Mouse (Mus musculus): ENCODE measurements around the gene Twf1.

Gene Twf1

DNA sequence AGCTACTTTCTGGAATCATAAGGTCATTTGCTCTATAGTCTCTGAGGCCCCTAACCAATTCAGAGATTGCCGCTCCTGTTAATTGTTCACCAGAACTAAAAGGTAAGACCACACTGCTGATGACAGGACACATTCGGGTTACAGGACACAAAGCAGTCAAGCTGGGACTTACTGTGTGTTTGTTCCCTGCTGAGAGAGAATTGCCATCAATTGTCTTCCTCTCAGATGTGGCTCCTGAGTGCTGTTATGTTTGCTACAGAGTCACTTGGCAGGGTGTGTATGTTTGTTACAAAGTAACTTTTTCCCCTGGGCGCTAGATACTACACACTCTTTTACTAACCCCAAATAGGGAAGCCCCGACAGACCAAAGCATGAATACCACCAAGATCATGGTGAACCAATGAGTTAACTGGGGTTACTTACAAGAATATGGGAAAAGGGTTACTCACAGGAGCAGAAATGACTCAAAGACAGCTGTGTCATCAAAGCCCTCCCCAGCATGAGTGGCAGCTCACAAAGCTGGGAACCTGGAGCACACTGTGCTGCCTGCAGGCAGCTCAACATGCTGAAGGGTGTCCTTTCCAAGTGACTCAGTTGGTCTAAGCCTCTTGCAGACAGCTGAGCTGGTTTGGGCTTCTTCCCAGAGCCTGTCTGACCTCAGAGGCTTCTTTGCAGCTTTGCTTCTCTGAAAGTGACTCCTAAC is 15.0 kb downstream of the Twf1 start:
- peak; percentile 54 for DNase-seq (ENCODE audit: extremely low read depth, insufficient read length, low spot score)

DNA sequence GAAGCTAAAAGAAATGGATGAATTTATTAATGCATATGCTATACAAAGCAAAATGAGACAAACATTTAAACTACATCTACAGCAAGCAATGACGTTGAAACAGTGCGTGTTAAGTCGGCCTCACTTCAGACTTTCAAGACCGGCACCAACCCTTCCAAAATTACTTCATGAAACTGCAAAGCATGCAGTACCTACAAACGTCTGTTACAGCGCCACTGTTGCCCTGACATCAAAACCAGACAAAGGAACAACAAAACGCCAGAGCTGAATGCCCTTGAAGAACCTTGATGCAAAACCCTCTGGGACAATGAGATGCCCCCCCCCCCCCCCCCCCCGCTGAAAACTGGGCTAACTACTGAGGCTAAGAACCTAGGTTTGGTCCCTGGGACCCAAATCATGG is 16.9 kb downstream of the Twf1 start:
- DNase-seq (ENCODE audit: extremely low read depth, insufficient read length, low spot score), result no peak

DNA sequence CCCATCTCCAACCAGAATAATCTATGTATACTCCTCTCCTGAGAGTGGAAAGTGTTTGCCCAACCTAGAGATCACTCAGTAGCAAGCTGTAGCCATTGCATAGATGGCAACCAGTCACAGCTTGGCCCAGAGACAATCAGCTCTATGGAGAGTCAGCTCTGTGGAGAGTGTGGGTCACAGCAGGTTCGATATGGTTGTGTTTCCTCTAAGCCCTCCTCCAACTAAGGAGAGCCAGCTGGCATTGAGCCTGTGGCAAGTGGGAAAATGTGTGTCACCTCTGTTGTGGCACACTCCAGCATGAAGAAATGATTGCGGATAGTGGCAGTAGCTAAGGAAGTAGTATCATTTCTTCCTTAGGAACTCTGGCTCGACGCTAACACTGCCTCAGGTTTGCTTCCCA is 18.2 kb downstream of the Twf1 start:
- no peak for DNase-seq (ENCODE audit: extremely low read depth, insufficient read length, low spot score)

DNA sequence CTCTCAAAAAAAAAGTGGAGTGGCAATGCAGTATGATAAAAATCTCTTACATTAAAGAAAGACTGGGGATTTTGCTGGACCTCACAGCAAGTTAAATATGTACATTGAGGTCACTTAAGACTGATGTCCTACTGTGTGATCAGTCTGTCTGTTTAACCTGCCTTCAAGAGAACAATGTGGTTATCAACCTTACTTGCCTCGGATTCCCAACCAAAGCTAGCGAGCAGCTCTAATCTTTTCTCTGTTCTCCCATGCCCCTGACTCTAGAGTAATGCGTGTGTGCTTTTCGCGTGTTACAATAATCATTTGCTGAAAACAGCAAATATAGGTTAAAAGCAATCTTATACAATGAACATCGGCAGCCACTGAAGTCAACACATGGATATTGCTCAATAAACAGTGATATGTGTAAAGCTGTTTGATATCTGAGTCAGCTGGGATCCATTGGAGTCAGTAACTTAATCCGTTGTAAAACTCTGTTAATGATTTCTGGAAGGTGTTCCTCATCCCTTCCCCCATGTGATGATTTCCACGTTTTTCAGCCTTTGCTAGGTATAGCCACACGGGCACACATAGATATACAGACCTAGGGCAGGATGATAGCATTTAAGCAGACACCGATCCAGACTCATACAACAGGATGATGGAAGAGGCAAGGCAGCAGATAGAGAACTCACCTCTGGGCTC is 21.1 kb downstream of the Twf1 start:
- no peak for DNase-seq (ENCODE audit: extremely low read depth, insufficient read length, low spot score)

DNA sequence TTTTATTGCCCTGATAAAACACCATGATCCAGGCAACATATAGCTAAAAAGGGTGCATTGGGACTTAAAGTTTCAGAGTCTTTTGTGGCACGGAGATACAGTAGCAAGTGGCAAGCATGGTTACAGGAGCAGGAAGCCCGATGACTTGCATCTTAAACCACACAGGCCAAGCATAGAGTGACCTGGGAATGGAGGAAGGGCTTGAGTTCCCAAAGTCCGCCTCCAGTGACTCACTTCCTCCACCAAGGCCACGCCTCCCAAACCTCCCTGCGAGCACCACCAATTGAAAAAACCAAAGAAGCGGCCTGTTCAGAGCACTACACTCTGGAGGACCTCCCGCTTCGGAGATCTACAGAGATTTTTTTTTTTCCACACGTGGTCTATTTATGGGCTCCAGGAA is 23.8 kb downstream of the Twf1 start:
- DNase-seq (ENCODE audit: extremely low read depth, insufficient read length, low spot score), result no peak

DNA sequence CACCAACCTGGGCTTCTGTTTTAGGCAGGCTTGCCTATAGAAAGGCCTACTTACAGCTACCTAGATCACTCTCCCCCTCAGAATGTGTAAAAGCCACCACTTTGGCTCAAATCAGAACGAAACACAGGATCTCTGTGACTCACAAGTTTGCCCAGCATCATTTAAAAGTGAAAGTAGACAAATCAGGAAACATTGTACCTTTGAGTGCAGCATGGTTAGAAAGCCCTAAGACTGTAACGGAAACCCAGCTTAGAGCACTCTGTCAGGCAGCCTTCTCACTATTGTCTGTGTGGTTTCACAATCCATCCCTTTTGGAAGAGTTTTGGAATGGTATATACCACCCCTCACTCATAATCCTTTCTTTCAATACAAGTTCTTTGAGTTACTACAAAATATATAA is 24.8 kb downstream of the Twf1 start:
- DNase-seq (ENCODE audit: extremely low read depth, insufficient read length, low spot score), result no peak

DNA sequence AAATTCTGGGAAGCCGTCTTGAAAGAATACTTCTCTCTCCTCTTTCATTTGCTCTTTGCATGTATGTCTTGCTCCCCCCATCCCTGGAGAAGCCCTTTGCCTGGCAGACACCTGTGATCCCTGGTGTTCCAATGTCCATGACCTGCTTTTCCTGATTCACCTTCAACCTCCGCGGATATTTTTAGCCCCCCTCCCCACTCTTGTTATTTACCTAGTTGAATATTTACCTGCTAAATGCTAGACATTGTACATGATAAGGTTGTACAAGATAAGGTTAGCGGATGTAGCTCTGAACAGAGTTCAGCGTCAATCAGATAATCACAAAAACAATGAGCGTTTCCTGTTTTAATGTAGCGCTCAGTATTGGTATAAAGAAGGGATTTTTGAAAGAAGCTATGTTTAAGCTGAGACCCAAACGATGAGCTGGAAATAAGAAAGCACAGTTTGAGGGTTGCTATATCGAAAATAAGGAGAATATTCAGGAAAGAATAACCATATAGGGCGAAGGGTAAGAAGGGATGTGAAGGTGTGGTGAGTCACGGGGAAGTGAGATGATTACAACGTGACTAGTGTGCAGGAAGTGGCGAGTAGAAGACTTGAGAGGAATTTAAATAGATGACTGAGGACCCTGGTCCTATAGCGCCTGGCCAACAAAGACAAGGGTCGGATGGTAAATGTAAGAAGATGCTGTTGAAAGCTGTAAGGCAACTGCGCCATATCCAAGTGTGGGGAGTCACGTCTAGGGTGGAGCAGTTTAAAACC is 30.6 kb downstream of the Twf1 start:
- DNase-seq (ENCODE audit: extremely low read depth, insufficient read length, low spot score), result no peak

DNA sequence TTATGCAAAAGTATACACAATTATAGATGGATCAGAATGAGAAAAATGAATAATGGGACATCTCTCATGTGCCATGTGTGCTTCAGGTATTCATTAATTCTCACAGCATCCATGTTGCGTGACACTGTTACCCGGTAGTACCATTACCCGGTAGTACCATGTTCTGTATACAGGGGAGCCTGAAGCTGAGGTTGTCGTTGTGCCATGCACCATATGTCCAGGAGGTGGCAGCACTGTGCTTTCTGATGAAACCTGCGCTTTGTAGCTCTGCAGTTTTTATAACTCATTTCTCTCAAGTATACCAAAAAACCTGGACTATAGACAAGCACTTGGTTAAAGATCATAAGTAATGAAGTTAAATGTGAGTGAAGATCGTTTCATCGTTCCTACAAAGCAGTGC is 32.2 kb downstream of the Twf1 start:
- DNase-seq (ENCODE audit: extremely low read depth, insufficient read length, low spot score), result peak; percentile 45

DNA sequence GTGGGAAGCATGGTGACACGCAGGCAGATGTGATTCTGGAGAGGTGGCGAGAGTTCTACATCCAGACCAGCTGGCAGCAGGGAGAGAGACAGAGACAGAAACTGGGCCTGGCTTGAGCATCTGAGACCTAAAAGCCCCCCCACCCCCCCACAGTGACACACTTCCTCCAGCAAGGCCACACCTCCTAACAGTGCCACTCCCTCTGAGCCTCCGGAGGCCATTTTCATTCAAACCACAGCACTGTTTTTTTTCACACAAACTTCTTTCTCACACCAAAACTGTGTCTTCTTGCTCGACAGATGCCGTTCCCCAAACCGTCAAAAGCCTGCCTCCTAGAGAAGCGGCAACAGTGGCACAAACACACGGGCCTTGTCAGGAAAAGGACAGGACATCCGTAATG is 36.2 kb downstream of the Twf1 start:
- no peak for DNase-seq (ENCODE audit: extremely low read depth, insufficient read length, low spot score)

DNA sequence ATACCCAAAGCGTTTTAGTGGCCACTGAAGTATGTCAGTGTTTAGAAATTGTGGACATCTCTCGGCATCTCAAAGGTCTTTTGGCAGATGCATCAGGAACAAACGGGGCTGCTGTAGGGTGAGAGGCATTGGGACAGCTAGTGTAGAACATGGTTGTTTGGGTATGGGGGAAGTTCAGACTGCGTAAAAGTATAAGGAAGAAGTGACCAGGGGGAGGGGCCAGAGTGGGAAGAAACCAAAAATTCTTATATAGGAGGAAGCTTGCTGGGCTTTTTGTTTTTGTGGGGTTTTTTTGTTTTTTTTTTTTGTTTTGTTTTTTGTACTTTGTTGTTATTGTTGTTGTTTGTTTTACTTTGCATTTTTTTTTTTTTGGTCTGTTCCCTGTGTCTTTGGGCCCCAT is 44.8 kb downstream of the Twf1 start:
- no peak for DNase-seq (ENCODE audit: extremely low read depth, insufficient read length, low spot score)

DNA sequence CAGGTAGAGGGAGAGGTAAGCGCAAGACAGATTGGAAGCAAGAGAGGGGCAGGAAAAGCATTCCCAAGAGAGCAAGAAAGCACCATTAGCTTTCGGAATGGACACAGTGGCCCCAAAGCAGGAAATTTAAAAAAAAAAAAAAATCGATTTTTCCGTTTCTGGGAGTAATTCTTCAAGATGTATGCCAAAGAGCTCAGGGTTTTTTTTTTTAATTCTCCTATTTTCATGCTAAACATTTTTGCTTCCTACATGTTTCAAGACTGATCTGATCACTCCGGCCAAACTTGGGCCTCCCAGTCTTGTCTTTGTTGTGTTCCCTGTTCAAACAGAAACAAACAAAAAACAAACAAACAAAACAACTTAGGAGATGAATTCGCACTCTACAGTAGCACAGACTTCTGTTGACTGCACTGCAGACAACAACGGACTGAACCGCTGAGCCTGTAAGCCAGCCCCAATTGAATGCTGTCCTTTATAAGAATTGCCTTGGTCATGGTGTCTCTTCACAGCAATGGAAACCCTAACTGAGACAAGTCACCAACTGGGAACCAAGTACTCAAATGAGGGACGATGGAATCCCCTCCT is 45.5 kb downstream of the Twf1 start:
- no peak for DNase-seq (ENCODE audit: extremely low read depth, insufficient read length, low spot score)

DNA sequence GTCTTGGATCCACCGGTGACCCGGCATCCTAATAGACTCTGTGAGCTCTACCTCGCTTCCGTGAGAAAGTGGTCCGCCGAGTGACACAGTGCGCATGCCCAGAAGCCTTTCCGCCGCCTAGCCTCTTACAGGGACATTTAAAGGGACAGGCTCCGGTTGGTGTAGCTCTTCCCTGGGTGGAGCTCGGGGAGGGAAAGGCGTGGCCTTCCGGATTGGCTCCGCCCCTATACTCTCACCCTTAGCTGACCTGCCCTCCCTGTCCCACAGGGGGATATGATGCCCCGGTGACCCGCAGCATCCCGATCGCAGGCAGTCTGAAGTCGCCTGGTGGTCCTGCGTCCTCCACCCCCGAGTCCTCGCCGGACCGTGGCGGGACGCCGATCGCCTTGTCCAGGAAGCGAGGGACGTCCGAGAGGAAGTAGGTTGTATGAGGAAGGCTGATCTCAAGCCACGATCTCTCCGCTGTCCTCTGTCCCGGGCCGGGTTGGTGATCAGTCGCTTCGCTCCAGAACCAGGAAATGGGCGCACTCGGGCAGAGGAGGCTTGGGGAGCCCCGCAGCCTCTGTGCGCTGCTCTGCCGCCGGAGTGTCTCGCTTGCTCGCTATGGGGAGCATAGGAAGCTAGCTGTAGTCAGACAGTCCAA is 46.2 kb downstream of the Twf1 start, which contains the start of the genes Pus7l and Irak4:
TSS of gene Pus7l (minus strand) at position 139 of the 643 bp plus-strand sequence.
TSS of gene Irak4 (plus strand) at position 235 of the 643 bp plus-strand sequence.
- DNase-seq (ENCODE audit: extremely low read depth, insufficient read length, low spot score), result peak; percentile 96

DNA sequence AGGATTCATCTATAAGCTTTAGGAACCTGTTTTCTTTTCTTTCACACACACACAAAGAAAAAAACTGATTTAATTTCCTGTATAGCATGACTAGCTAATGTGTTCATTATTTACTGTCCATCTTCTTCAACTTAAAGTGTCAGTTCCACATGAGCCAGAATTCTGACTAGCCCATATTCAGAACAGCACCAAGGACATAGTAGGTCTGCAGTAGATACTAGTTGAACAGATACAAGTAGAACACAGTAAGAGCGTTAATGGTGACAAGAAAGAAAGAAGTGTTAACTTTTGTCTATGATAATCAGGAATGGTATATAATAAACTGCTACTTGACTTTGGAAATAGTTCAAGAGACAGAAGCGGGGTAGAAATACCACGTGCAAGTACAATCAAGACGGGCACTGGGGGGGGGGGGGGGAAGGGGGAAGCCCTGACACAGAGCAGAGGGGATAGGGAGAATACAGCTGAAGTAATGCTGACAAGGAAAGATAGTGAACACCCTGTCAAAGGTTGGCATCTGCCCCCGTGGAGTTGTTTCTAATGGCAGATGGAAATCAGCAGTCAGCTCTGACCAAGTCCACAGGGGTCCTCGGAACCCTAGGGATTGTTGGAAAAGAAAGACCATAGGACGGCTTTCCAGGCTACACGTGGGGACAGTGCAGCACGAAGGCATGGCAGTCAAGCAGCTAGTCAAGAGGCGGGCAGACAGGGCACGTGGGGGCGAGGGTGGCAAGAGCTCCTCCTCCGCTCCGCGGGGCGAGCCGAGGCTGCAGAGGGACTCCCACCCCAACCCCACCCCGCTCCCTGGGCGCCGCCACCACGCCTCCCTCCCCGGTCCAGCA is 46.9 kb downstream of the Twf1 start:
- DNase-seq (ENCODE audit: extremely low read depth, insufficient read length, low spot score), result no peak

DNA sequence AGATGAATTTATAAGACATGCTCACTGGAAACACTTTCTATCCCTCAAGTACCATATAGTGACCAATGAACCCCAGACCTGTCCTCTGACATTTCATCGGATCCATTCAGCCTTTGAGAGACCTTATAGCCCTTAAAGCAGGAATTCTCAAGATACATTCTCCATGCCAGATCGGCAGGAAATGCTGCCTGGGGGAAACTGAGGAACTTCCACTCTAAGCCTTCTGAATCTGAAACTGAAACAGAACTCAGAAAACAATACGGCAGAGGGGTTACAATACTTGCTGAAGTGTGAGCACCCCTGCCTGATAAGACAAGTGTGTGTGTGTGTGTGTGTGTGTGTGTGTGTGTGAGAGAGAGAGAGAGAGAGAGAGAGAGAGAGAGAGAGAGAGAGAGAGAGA is 50.4 kb downstream of the Twf1 start:
- DNase-seq (ENCODE audit: extremely low read depth, insufficient read length, low spot score), result no peak

DNA sequence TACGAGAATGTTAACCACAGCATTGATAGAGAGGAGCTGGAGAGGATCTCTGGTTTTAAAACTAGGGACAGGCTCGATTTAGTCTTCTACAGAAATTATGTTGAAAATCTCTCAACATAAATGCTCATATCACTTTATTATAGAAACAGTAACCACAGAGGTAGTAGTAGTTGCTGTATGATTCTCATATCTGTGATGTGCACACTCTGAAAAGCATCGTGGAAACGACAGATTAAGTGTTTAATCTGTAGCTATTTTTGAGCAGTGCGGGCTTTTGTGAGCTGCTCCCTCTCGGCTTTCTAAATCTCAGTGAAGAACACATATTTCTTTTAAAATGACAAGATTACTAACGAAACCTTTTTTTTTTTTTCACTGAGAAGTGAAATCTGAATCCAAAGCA is 54.2 kb downstream of the Twf1 start:
- DNase-seq (ENCODE audit: extremely low read depth, insufficient read length, low spot score), result no peak

DNA sequence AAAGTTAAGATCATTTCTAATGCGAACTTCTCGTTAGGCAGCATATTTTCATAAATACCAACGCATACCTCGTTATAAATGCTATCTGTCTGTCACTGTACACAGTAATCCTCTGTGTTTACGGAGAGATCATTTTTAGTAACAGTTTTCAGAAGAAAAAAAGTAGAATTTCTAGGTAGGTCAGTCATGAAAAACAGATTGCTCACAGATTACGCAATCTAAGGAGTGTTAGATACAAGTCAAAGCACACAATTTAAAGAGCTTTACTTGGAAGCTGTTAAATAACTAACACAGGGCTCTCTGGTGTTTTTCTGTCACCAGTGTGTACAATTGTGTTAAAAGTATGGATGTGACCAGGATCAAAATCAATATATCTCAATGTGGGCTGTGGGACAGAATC is 56.7 kb downstream of the Twf1 start:
- no peak for DNase-seq (ENCODE audit: extremely low read depth, insufficient read length, low spot score)

DNA sequence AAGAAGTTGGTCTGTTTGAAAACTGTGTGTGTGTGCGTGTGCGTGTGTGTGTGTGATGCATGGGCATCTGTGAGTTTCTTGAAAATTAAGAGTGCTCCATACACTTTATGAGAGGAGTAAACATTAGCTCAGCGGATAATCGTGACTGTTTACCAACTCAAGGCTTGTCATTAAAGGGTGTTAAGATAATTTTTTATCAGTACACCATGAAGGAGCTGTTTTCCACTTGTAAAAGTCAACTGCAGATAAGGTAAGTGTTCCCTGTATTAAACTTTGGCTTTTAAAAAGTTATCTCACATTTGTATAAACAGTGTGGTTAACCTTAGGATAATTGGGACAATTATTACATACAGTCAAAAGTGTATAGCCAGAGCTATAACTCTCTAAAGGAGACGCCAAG is 57.4 kb downstream of the Twf1 start:
- no peak for DNase-seq (ENCODE audit: extremely low read depth, insufficient read length, low spot score)

DNA sequence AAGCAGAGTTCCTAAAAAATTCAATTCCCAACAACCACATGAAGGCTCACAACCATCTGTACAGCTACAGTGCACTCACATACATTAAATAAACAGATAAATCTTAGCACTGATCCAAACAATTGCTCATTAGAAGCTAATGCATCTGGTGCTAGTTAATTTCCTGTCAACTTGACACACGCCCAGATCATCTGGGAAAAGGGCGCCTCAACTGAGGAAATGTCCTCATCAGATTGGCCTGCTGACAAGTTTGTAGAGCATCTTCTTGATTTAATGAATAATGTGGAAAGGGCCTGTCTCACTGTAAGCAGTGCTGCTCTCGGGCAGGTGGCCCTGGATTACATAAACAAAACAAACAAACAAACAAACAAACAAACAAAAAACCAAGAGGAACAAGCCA is 59.2 kb downstream of the Twf1 start:
- no peak for DNase-seq (ENCODE audit: extremely low read depth, insufficient read length, low spot score)
